Mouse (Mus musculus): ENCODE measurements around the gene Cpne7. TPM values are rescaled to one million over a fixed set of nuclear protein-coding genes. Genes with fewer than 3 reads are reported as not detected.
A peak's percentile ranks its signal among the peaks of the same experiment; 100 is the strongest.

The Cpne7 gene
- polyA plus RNA-seq, 1 experiment: 1.5 TPM

DNA sequence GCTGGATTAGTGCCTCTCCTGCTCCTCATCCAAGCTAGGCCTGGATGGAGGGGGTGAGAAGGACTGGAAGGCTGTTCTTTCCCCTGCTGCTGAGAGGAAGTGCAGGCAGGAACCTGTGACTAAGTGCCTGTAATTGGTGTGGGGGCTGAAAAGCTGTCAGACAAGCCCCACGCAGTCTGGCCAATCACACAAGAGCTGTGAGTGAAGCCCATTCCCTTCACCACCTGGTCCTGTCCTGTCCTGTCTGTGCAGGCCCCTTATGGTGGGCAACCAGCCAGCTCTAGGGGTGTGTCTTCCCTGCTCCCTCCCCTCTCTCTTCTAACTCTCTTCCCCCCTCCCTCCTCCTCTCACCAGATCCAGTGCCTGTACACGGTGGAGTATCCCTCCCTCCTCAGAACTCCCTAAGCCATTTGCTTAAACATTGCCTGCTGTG, 20.5 kb downstream of the Cpne7 start:
- Histone ChIP-seq H3K4me3 (replicated peaks; ENCODE audit: control insufficient read depth, low read depth, low read length) (no peak overlapping the region), H3K4me1 (ENCODE audit: control insufficient read depth, insufficient read depth, low read length) (no peaks in the 10 kb centered on the region; the same call in 1 of the 2 replicates), H3K27ac (ENCODE audit: control insufficient read depth, insufficient read depth, low read depth, low read length, poor library complexity) (no peak overlapping the region)
- 29% methylated on average over 2 of the region's 2 CpGs for WGBS
- TF ChIP-seq POLR2A (IDR thresholded peaks at IDR 0.05; ENCODE audit: borderline replicate concordance, control insufficient read depth, low read depth, low read length) (no peak), CTCF (IDR thresholded peaks at IDR 0.05; ENCODE audit: control insufficient read depth, insufficient read depth, low read length) (no peak)

DNA sequence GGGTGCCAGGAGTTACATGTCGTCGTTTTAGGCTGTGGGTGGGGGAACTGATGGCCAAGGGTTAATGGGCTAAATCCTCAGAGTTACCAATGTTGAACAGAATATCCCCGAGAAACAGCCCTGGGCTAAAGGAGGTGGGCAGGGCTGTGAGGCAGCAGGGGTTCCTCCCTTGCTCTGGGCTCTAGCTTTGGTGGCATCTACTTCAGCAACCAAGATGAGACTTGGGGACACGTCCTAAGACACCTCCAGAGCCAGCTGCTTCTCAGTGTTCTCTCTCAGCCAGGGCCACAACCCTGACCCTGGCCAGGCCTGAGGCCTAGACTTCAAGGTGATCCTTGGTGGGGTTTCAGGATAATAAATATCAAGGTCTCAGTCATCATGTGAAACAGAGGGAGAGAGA, 21.6 kb downstream of the Cpne7 start:
- 59% methylated on average over 4 of the region's 4 CpGs for WGBS
- H3K27ac ChIP-seq (ENCODE audit: control insufficient read depth, insufficient read depth, low read depth, low read length, poor library complexity): no peak overlapping the region
- TF ChIP-seq CTCF (IDR thresholded peaks at IDR 0.05; ENCODE audit: control insufficient read depth, insufficient read depth, low read length) (no peak), POLR2A (IDR thresholded peaks at IDR 0.05; ENCODE audit: borderline replicate concordance, control insufficient read depth, low read depth, low read length) (no peak)
- H3K4me1 ChIP-seq (ENCODE audit: control insufficient read depth, insufficient read depth, low read length): no peaks in the 10 kb centered on the region; the same call in 1 of the 2 replicates
- H3K4me3 ChIP-seq (replicated peaks; ENCODE audit: control insufficient read depth, low read depth, low read length): no peak overlapping the region

DNA sequence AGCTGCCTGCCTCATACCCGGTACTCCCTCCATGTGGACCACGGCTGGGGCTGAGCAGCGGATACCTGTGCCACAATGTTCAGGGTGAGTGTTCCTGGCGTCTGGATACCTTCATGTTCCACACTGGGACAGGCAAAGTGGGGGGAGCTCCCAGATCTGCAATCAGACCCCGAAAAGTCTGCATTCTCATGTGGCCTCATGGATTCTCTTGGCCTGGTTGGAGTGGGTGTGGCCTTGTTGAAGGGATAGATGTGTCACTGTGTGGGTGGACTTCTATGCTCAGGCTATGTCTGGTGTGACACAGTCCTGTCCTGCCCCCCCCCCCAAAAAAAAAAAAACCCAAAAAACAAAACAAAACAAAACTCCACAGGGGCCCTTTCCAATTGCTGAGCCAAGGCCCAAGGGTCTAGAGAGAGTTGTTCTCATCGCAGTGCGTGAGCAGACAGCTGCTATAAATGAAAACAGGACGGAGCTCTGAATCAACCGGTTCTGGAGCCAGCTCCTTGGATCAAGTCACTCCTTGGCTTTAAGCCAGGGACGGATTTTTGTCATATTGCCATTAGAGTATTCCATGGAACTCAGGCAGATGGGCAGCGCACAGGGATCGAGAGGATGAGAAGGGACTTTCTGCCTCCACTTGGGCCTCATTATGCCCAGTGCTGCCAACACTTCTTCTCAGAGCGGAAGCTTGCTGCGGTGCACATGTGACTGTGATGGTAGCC, 24.7 kb downstream of the Cpne7 start:
- TF ChIP-seq CTCF (IDR thresholded peaks at IDR 0.05; ENCODE audit: control insufficient read depth, insufficient read depth, low read length) (no peak), POLR2A (IDR thresholded peaks at IDR 0.05; ENCODE audit: borderline replicate concordance, control insufficient read depth, low read depth, low read length) (no peak)
- H3K4me3 ChIP-seq (replicated peaks; ENCODE audit: control insufficient read depth, low read depth, low read length): no peak overlapping the region
- no peaks in the 10 kb centered on the region; the same call in 1 of the 2 replicates for H3K4me1 ChIP-seq (ENCODE audit: control insufficient read depth, insufficient read depth, low read length)
- WGBS: 83% methylated on average over 14 of the region's 14 CpGs
- H3K27ac ChIP-seq (ENCODE audit: control insufficient read depth, insufficient read depth, low read depth, low read length, poor library complexity): no peak overlapping the region

DNA sequence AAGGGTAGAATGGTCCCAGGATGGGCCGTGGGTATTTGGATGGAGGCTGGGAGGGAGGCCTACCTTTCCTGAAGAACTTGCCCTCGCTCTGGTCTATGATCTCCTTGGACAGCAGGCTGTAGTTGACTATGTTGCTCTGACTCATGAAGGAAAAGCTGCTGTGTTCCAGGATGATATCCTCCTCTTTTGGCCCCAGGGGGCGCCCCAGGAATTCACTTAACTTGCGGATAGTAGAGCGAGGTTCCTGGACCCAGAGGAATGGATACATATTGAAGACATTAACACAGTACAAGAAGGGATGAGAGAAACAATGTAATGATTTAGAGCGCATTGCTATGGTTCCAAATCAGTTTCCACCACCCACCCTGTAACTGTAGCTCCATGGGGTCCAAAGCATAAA, 28.1 kb downstream of the Cpne7 start:
- no peak; the same call in 1 of the 2 replicates for TF ChIP-seq CTCF (IDR thresholded peaks at IDR 0.05; ENCODE audit: control insufficient read depth, insufficient read depth, low read length)
- TF ChIP-seq POLR2A (IDR thresholded peaks at IDR 0.05; ENCODE audit: borderline replicate concordance, control insufficient read depth, low read depth, low read length): no peak
- WGBS: 47% methylated on average over 6 of the region's 6 CpGs
- Histone ChIP-seq H3K4me3 (replicated peaks; ENCODE audit: control insufficient read depth, low read depth, low read length) (no peak overlapping the region), H3K27ac (ENCODE audit: control insufficient read depth, insufficient read depth, low read depth, low read length, poor library complexity) (no peak overlapping the region), H3K4me1 (ENCODE audit: control insufficient read depth, insufficient read depth, low read length) (no peaks in the 10 kb centered on the region)

DNA sequence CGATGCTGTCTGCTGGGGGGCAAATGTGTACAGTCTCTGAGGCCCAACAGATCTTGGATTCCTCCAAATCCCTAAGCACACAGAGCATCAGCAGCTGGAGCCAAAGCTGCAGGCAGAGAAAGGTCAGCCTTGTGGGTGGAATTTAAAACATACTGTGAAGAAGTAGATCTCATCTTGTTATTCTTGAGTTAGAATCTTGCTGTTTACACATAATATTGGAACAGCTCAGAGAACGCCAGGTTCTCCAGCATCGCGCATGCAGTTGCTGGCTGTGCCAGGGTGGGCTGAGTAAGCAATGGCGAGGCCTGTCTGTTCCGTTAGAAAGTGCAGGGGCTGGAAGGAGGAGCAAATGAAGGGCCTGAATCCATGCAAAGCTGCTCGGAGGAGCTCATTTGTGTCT, 29.2 kb downstream of the Cpne7 start:
- TF ChIP-seq CTCF (IDR thresholded peaks at IDR 0.05; ENCODE audit: control insufficient read depth, insufficient read depth, low read length) (no peak), POLR2A (IDR thresholded peaks at IDR 0.05; ENCODE audit: borderline replicate concordance, control insufficient read depth, low read depth, low read length) (no peak)
- H3K4me3 ChIP-seq (replicated peaks; ENCODE audit: control insufficient read depth, low read depth, low read length): no peak overlapping the region
- WGBS: 87% methylated on average over 7 of the region's 7 CpGs
- H3K27ac ChIP-seq (ENCODE audit: control insufficient read depth, insufficient read depth, low read depth, low read length, poor library complexity): no peak overlapping the region
- no peaks in the 10 kb centered on the region for H3K4me1 ChIP-seq (ENCODE audit: control insufficient read depth, insufficient read depth, low read length)

DNA sequence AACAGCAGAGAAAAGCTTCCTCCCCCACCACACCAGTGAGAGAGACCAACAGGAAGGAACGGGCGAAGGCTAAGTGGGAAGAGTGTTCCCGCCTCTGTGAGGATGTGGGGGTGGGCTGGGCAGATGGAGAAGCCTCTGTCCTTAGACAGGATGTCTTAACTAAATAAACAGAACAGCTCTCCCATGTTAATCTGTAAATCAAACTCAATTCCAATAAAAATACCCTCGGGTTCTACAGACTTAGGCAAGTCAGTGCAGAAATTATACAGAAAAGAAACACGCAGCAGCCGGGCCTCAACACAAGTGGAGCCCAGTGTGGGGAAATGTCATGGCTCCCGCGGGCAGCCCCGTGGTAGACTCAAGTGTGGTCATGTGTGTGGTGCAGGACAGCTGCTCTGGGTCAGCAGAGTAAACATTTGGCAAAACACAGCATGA, 33.6 kb downstream of the Cpne7 start:
- TF ChIP-seq POLR2A (IDR thresholded peaks at IDR 0.05; ENCODE audit: borderline replicate concordance, control insufficient read depth, low read depth, low read length): no peak
- TF ChIP-seq CTCF (IDR thresholded peaks at IDR 0.05; ENCODE audit: control insufficient read depth, insufficient read depth, low read length): no peak
- Histone ChIP-seq H3K4me1 (ENCODE audit: control insufficient read depth, insufficient read depth, low read length) (no peaks in the 10 kb centered on the region), H3K4me3 (replicated peaks; ENCODE audit: control insufficient read depth, low read depth, low read length) (no peak overlapping the region), H3K27ac (ENCODE audit: control insufficient read depth, insufficient read depth, low read depth, low read length, poor library complexity) (no peak overlapping the region)
- 25% methylated on average over 9 of the region's 9 CpGs for WGBS

DNA sequence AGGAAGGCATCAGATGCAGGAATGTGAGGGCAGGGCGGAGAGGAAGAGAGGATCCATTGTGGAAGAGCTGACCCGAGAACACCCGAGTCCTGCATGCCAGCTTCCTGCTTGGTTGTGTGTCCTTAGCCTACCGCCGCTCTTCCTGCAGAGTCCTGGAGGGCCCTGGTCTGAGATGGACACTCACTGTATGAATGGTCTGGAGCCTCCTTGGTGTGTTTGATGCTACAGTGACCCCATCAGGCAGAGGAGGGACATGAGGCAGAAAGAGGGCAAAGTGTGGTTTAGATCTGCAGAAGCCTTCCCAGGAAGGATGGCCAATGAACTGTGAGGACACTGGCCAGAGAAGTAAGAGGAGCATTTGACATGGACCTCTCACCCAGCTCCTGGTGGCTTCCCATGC, 38.0 kb downstream of the Cpne7 start:
- H3K4me3 ChIP-seq (replicated peaks; ENCODE audit: control insufficient read depth, low read depth, low read length): no peak overlapping the region
- H3K4me1 ChIP-seq (ENCODE audit: control insufficient read depth, insufficient read depth, low read length): no peaks in the 10 kb centered on the region
- TF ChIP-seq POLR2A (IDR thresholded peaks at IDR 0.05; ENCODE audit: borderline replicate concordance, control insufficient read depth, low read depth, low read length) (no peak), CTCF (IDR thresholded peaks at IDR 0.05; ENCODE audit: control insufficient read depth, insufficient read depth, low read length) (0 out of 2 replicates have a peak, but pooled peaks have one; percentile 0)
- 87% methylated on average over 5 of the region's 5 CpGs for WGBS
- H3K27ac ChIP-seq (ENCODE audit: control insufficient read depth, insufficient read depth, low read depth, low read length, poor library complexity): no peak overlapping the region

DNA sequence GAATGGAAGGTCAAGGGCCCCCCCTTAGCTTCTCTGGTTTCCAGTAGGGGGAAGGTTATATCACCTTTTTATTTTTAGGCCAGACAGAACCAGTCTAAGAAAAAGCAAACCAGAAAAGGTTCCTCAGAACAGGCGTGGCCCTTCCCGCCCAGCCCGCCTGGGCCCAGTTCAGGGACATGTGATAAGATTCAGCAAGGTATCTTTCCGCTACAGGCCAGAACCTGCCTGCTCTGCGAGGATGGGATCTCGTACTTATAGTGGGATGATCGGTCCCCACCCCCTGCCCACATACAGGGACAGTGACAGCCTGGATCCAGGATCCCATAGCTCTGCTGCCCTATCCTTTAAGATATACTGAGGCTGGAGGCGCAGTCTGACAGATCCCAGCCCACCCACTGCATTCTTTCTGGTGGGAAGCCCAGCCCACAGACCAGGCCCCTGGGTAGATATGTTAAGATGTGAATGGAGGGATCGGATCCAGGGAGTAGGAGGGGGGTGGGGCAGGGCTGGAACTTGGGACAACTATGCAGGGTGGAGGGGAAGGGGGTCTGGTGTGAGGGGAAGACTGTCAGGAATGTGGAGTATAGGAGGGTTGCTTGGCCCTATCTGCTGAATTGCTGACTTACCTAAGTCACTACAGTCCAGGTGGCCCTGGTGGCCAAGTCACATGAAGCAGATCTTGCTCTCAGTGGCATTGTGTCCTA, 39.0 kb downstream of the Cpne7 start:
- 74% methylated on average over 9 of the region's 9 CpGs for WGBS
- H3K4me1 ChIP-seq (ENCODE audit: control insufficient read depth, insufficient read depth, low read length): no peaks in the 10 kb centered on the region
- H3K4me3 ChIP-seq (replicated peaks; ENCODE audit: control insufficient read depth, low read depth, low read length): no peak overlapping the region
- TF ChIP-seq POLR2A (IDR thresholded peaks at IDR 0.05; ENCODE audit: borderline replicate concordance, control insufficient read depth, low read depth, low read length): no peak
- TF ChIP-seq CTCF (IDR thresholded peaks at IDR 0.05; ENCODE audit: control insufficient read depth, insufficient read depth, low read length): no peak
- H3K27ac ChIP-seq (ENCODE audit: control insufficient read depth, insufficient read depth, low read depth, low read length, poor library complexity): no peak overlapping the region
